Mouse (Mus musculus): Measurements from ENCODE around the gene Sh2d1b1. TPM values are rescaled to one million over a fixed set of nuclear protein-coding genes. Genes with fewer than 3 reads are reported as not detected.

Gene Sh2d1b1
- 0.50 TPM for polyA plus RNA-seq (2014; fragmentation: Illumina TruSeq; extraction: RNeasy Lipid Tissue Mini Kit (QIAGEN cat#74804); ENCODE audit: low read depth, low replicate concordance)

DNA sequence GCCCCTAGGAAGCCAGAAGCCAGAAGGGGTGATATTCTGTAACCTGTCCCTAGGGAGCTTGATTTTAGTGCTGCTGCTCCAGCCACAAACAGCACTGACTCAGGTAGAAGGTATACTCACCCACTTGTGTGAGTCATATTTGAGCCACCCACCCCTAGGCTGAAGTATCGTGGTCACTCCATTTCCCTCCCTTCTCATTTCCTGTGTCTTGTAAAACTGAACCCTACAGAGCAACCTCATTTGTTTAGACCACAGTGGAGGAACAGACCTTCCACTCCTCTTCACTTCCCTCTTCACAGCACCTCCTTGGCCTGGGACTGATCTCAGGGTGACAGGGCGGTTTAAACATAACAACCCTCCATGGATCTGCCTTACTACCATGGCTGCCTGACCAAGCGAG, at the start of gene Sh2d1b1:
Gene Sh2d1b1 (plus strand): TSS at position 305 of the 400 bp plus-strand sequence.

DNA sequence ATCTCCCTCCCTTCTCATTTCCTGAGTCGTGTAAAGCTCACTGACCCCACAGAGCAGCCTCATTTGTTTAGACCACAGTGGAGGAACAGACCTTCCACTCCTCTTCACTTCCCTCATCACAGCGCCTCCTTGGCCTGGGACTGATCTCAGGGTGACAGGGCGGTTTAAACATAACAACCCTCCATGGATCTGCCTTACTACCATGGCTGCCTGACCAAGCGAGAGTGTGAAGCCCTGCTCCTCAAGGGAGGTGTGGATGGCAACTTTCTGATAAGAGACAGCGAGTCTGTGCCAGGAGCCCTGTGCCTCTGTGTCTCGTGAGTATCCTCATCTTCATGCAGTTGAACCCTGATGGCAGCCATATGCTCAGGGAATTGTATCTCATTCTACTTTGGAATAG, 44.4 kb upstream of the Sh2d1b1 start, which contains the start of gene Sh2d1b2:
Gene Sh2d1b2 (plus strand): TSS at position 62 of the 400 bp plus-strand sequence.

DNA sequence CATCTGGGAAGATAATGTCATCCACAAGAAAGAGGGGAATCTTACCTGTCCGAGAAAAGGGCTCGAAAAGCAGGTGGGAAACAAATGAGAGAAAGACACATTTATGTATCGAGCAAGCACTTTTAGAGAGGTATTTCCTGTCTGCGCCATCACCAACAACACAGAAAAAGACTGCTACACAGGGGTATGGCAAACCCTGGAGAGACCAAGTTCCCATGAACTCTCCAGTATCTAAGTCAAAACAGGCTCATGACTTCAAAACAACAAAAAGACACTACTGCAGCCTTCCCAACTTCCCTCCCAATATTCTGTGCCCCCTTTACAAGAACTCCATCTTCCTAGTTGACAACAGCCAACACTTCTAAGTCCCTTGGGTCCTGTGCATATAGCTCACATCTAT, 29.1 kb downstream of the Sh2d1b1 start, which contains the start of gene Gm7694:
Gene Gm7694 (minus strand): TSS at position 101 of the 400 bp plus-strand sequence.

DNA sequence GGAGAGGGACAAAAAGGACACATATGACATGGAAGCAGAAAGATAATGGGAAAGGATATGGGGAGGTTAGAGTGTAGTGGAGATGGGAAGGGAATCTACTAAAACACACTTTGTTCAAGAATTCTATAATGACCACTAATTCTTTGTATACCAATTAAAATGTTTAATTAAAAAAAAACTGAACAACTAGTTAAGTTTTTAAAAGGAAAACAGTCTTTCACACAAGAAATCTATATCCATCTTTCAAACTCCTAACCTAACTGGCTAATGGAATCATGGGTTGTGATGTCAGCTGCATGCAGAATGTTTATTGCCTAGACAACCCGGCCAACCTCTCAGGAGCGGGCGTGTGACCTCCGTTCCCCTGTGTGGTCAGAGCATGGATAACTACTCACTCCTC, 31.4 kb downstream of the Sh2d1b1 start, which contains the start of gene Spata46:
Gene Spata46 (plus strand): TSS at position 301 of the 400 bp plus-strand sequence.

Other genes with a start within 250 kb of the Sh2d1b1 start
- gene Ddr2, start 166.6 kb upstream of the Sh2d1b1 start, polyA plus RNA-seq (2014; fragmentation: Illumina TruSeq; extraction: RNeasy Lipid Tissue Mini Kit (QIAGEN cat#74804); ENCODE audit: low read depth, low replicate concordance): 30.0 TPM
- gene Uap1, start 102.4 kb upstream of the Sh2d1b1 start, polyA plus RNA-seq (2014; fragmentation: Illumina TruSeq; extraction: RNeasy Lipid Tissue Mini Kit (QIAGEN cat#74804); ENCODE audit: low read depth, low replicate concordance): 65.5 TPM
- gene Uhmk1, start 61.9 kb upstream of the Sh2d1b1 start, polyA plus RNA-seq (2014; fragmentation: Illumina TruSeq; extraction: RNeasy Lipid Tissue Mini Kit (QIAGEN cat#74804); ENCODE audit: low read depth, low replicate concordance): 23.0 TPM
- gene Sh2d1b2, start 44.6 kb upstream of the Sh2d1b1 start, polyA plus RNA-seq (2014; fragmentation: Illumina TruSeq; extraction: RNeasy Lipid Tissue Mini Kit (QIAGEN cat#74804); ENCODE audit: low read depth, low replicate concordance): not detected
- gene Gm7694, start 29.0 kb downstream of the Sh2d1b1 start, polyA plus RNA-seq (2014; fragmentation: Illumina TruSeq; extraction: RNeasy Lipid Tissue Mini Kit (QIAGEN cat#74804); ENCODE audit: low read depth, low replicate concordance): 5.8 TPM
- gene Spata46, start 31.5 kb downstream of the Sh2d1b1 start, polyA plus RNA-seq (2014; fragmentation: Illumina TruSeq; extraction: RNeasy Lipid Tissue Mini Kit (QIAGEN cat#74804); ENCODE audit: low read depth, low replicate concordance): 5.2 TPM

Data from adipose tissue, adult 10 weeks (tissue).